Mouse (Mus musculus): ENCODE data around the gene Atp6v1e2.

DNA sequence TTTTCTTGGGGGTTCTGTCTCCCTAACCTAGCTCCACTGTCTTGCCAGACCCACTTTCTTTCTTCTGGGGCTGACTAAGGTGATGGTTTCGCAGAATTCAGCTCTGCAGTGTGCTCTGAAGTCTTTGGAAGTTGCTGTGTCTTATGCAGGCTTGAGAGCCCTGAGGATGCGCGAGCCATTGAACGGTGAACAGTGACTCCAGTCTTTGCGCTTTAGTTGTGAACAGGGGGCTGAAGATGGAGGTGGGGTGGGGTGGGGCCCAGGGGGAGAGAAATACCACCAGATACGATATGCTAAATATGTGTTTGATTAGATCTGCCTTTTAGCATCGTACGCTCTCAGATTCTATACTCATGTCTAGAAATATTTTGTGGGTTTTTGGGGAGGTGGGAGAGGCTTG, 17.4 kb upstream of the Atp6v1e2 start:
- TF ChIP-seq GATA1 (IDR thresholded peaks at IDR 0.05; ENCODE audit: borderline replicate concordance, low read length) = no peak
- no peak for TF ChIP-seq FLI1 (IDR thresholded peaks at IDR 0.05; ENCODE audit: low read length)

All from megakaryocyte, embryonic 14.5 days (primary cell).